Mouse (Mus musculus) layer of hippocampus, postnatal 10 days (tissue): ENCODE results near the gene Atad5. TPM values are rescaled to one million over a fixed set of nuclear protein-coding genes. Genes with fewer than 3 reads are reported as not detected.
"Not testable (repeated sequence)": the region's sequence is repeated elsewhere in the genome, so short reads cannot be mapped to it uniquely, and the experiment has no call there.

Source experiments
- DNase-seq, 2 experiments: peaks; one replicate each; pipeline ENCODE4 v3.0.0; 2021; ENCODE audit warnings: low spot score in 2 of 2
- total RNA-seq, 2 experiments: library from RNA; stranded (reverse); gene quantifications; 2 replicates each; pipeline ENCODE4 v1.2.3; 2021

Atad5 gene
- total RNA-seq, 2 experiments from 2014 or later: 6.0 to 6.6 TPM

GRCm38 (mm10) chr11:80148974-80149373 is 59.8 kb downstream of the Atad5 start:
- DNase-seq: not testable (repeated sequence)

- DNase-seq: no peak
Observed at GRCm38 (mm10) chr11:80149412-80150023, 60.3 kb downstream of the Atad5 start.

GRCm38 (mm10) chr11:80150566-80150965 is 61.4 kb downstream of the Atad5 start:
- no peak for DNase-seq

GRCm38 (mm10) chr11:80151541-80151940 is 62.3 kb downstream of the Atad5 start:
- no peak for DNase-seq

- DNase-seq: no peak
Observed at GRCm38 (mm10) chr11:80152376-80152775, 63.2 kb downstream of the Atad5 start.

GRCm38 (mm10) chr11:80153857-80154495 is 64.8 kb downstream of the Atad5 start, which contains the start of gene Adap2:
TSS of gene Adap2 (plus strand) at chr11:80154105.
- peak; percentile 76 to 77 for DNase-seq

- DNase-seq: no peak
Observed at GRCm38 (mm10) chr11:80154501-80154900, 65.3 kb downstream of the Atad5 start.

GRCm38 (mm10) chr11:80155541-80155940 is 66.3 kb downstream of the Atad5 start:
- no peak for DNase-seq

GRCm38 (mm10) chr11:80155961-80156360 is 66.8 kb downstream of the Atad5 start:
- no peak for DNase-seq

GRCm38 (mm10) chr11:80156841-80157240 is 67.6 kb downstream of the Atad5 start:
- no peak for DNase-seq

- DNase-seq: no peak
Observed at GRCm38 (mm10) chr11:80159018-80159417, 69.8 kb downstream of the Atad5 start.

GRCm38 (mm10) chr11:80161041-80161440 is 71.8 kb downstream of the Atad5 start:
- DNase-seq: no peak

GRCm38 (mm10) chr11:80163362-80164116 is 74.3 kb downstream of the Atad5 start:
- no peak for DNase-seq

GRCm38 (mm10) chr11:80164224-80164623 is 75.0 kb downstream of the Atad5 start:
- DNase-seq: no peak

- DNase-seq: no peak
Observed at GRCm38 (mm10) chr11:80168121-80168520, 78.9 kb downstream of the Atad5 start.

GRCm38 (mm10) chr11:80168611-80169249 is 79.5 kb downstream of the Atad5 start:
- DNase-seq: no peak

- DNase-seq: no peak
Observed at GRCm38 (mm10) chr11:80169629-80170028, 80.4 kb downstream of the Atad5 start.

GRCm38 (mm10) chr11:80170351-80170750 is 81.2 kb downstream of the Atad5 start:
- DNase-seq: no peak

- no peak for DNase-seq
Observed at GRCm38 (mm10) chr11:80171884-80172283, 82.7 kb downstream of the Atad5 start.

GRCm38 (mm10) chr11:80173963-80174670 is 84.9 kb downstream of the Atad5 start:
- DNase-seq: no peak
